Mouse (Mus musculus) testis, adult 2 months (tissue): ENCODE measurements around the gene Cand2. TPM values are rescaled to one million over a fixed set of nuclear protein-coding genes. Genes with fewer than 3 reads are reported as not detected.

ENCODE experiments used
- H3K27ac ChIP-seq: fragments of 200-500 bp; 2 replicates; pipeline ENCODE4 v1.5.1; 2012; ENCODE audit warnings: low read depth, low read length; ENCODE audit not compliant: control insufficient read depth, insufficient read depth
- H3K27me3 ChIP-seq: fragments of 200-500 bp; 2 replicates; pipeline ENCODE4 v1.6.1; 2012; ENCODE audit warnings: mild to moderate bottlenecking, low read length, moderate library complexity; ENCODE audit not compliant: control insufficient read depth, insufficient read depth
- H3K36me3 ChIP-seq: fragments of 200-500 bp; 2 replicates; pipeline ENCODE4 v1.6.1; 2012; ENCODE audit warnings: mild to moderate bottlenecking, low read length; ENCODE audit not compliant: control insufficient read depth, insufficient read depth
- H3K4me1 ChIP-seq: fragments of 200-500 bp; 2 replicates; pipeline ENCODE4 v1.6.1; 2012; ENCODE audit warnings: low read length; ENCODE audit not compliant: control insufficient read depth, insufficient read depth
- H3K4me3 ChIP-seq: fragments of 200-500 bp; 2 replicates; pipeline ENCODE4 v1.5.1; 2012; ENCODE audit warnings: low read depth, mild to moderate bottlenecking, low read length, moderate library complexity, mixed read lengths; ENCODE audit not compliant: control insufficient read depth
- CTCF ChIP-seq: fragments of 200-500 bp; IDR thresholded peaks from 2 replicates; pipeline ENCODE4 v1.5.1; 2012; ENCODE audit warnings: low read depth, mild to moderate bottlenecking, inconsistent platforms, low read length, moderate library complexity; ENCODE audit not compliant: control insufficient read depth, insufficient read depth, insufficient replicate concordance
- POLR2A ChIP-seq: fragments of 200-500 bp; IDR thresholded peaks from 2 replicates; pipeline ENCODE4 v1.6.1; 2012; ENCODE audit warnings: low read depth, mild to moderate bottlenecking, inconsistent platforms, low read length, moderate library complexity; ENCODE audit not compliant: control insufficient read depth
- polyA plus RNA-seq: library from polyadenylated mRNA; depleted of rRNA; stranded (reverse); fragments of >200 nt; gene quantifications from 2 replicates; pipeline ENCODE4 v1.2.3, GENCODE M21; 2012; rRNA removed

Gene Cand2
- polyA plus RNA-seq, 1 experiment = 7.2 TPM

DNA sequence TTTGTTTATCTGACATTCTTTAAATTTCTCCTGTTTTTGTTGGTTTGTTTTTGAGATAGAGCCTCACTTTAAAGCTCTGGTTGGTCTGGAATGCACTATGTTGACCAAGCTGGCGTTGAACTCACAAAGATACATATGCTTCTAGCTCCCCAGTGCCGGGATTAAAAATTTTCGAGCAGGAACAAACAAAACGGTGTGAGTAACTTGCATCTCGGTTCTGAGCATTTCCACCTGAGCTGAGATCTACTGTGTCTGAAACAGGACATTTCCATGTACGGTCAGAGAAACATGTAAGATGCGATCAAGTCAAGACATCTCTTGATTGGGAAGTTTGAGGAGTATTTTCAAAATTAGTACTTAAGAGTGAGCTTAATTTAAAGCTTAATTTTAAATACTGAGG is 79.6 kb downstream of the Cand2 start:
- Histone ChIP-seq H3K27ac (peak overlapping the region; percentile 100), H3K27me3 (no peaks in the 10 kb centered on the region), H3K4me1 (peaks cover 2% of the 10 kb centered on the region), H3K4me3 (peak overlapping the region; percentile 100), H3K36me3 (no peaks in the 10 kb centered on the region; the same call in 1 of the 2 replicates)
- no peak for TF ChIP-seq CTCF
- TF ChIP-seq POLR2A = no peak

DNA sequence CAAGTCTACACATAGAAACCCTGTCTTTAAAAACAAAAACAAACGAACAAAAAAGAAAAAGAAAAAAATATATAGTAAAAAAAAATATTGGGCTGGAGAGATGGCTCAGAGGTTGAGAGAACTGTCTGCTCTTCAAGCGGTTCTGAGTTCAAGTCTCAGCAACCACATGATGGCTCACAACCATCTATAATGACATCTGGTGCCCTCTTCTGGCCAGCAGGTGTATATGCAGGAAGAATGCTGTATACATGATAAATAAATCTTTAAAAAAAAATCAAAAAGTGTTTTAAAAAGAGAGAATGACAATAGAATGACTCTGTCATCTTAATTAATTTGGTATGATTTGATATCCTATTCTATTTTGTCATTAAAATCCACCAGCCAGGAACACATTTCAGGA is 80.1 kb downstream of the Cand2 start:
- Histone ChIP-seq H3K27ac (no peak overlapping the region), H3K4me1 (peaks cover 2% of the 10 kb centered on the region), H3K4me3 (peak overlapping the region; percentile 79), H3K27me3 (no peaks in the 10 kb centered on the region), H3K36me3 (no peaks in the 10 kb centered on the region; the same call in 1 of the 2 replicates)
- no peak for TF ChIP-seq CTCF
- TF ChIP-seq POLR2A = no peak

Other genes starting within 250 kb of the Cand2 start
- 1.4 and 2.2 TPM in 2 replicates for gene Tsen2, start 229.9 kb upstream of the Cand2 start, polyA plus RNA-seq
- 0.66 and 1.9 TPM in 2 replicates for gene Mkrn2os, start 182.0 kb upstream of the Cand2 start, polyA plus RNA-seq
- 137 and 145 TPM in 2 replicates for gene Mkrn2, start 172.6 kb upstream of the Cand2 start, polyA plus RNA-seq
- 40.1 and 44.9 TPM in 2 replicates for gene Raf1, start 97.9 kb upstream of the Cand2 start, polyA plus RNA-seq
- gene Tmem40, start 12.1 kb upstream of the Cand2 start, polyA plus RNA-seq = 0.53 and 0.93 TPM in 2 replicates
- gene Rpl32, start 34.2 kb downstream of the Cand2 start, polyA plus RNA-seq = 597 and 654 TPM in 2 replicates
- 26.2 and 27.6 TPM in 2 replicates for gene Efcab12, start 63.9 kb downstream of the Cand2 start, polyA plus RNA-seq
- gene Mbd4, start 78.8 kb downstream of the Cand2 start, polyA plus RNA-seq = 6.3 and 7.6 TPM in 2 replicates
- 126 and 128 TPM in 2 replicates for gene Ift122, start 78.9 kb downstream of the Cand2 start, polyA plus RNA-seq
- 4.8 and 5.7 TPM in 2 replicates for gene Rho, start 157.2 kb downstream of the Cand2 start, polyA plus RNA-seq
- gene H1foo, start 170.4 kb downstream of the Cand2 start, polyA plus RNA-seq = not detected in 2 replicates
- gene Plxnd1, start 220.5 kb downstream of the Cand2 start, polyA plus RNA-seq = 5.7 and 6.1 TPM in 2 replicates